21 mouse cellular contexts compared by ENCODE assay signal in genomic region chr15:103024131-103024530, GRCm38 (mm10). TPM values are rescaled to one million over a fixed set of nuclear protein-coding genes. Genes with fewer than 3 reads are reported as not detected.
DNase-seq lines count a peak whose midpoint lies in the region; ATAC-seq and TF ChIP-seq lines count a peak whose summit lies in the region.
"Had no signal": no experiment of that assay in that cellular context is flagged by ENCODE, and none has a peak within 500 bp of the region (broad histone marks: within the 10 kb centered on the region; RNA-seq: fewer than 3 reads in every experiment).

No protein-coding gene starts in this region.

- no peaks in the 10 kb centered on the region for H3K9me3 ChIP-seq in hindbrain, embryonic 10.5 days
- no peaks in the 10 kb centered on the region for H3K9me3 ChIP-seq in hindbrain, embryonic 11.5 days (ENCODE audit: control insufficient read depth, low read length)
- H3K9me3 ChIP-seq in kidney, embryonic 15.5 days (replicated peaks) = no peaks in the 10 kb centered on the region
- H3K9me3 ChIP-seq in neural tube, embryonic 12.5 days = no peaks in the 10 kb centered on the region
- H3K9me3 ChIP-seq: embryonic facial prominence, embryonic 10.5 days; forebrain, embryonic 15.5 days; heart, embryonic 13.5 days had no signal

- H3K27ac ChIP-seq in hindbrain, embryonic 10.5 days = no peak overlapping the region
- H3K27ac ChIP-seq in hindbrain, embryonic 11.5 days (ENCODE audit: low read depth, low read length) = no peak overlapping the region
- H3K27ac ChIP-seq in kidney, embryonic 15.5 days = peak overlapping the region; percentile 34; the same call in 1 of the 2 replicates
- H3K27ac ChIP-seq in kidney, adult 2 months (ENCODE audit: insufficient read depth, low read depth, low read length) = no peak overlapping the region
- H3K27ac ChIP-seq in neural tube, embryonic 12.5 days = 0 out of 2 replicates have a peak overlapping the region, but pooled peaks have one; percentile 51
- H3K27ac ChIP-seq: embryonic facial prominence, embryonic 10.5 days; forebrain, embryonic 15.5 days; heart, embryonic 13.5 days had no signal

- no peak for TF ChIP-seq CTCF in kidney, adult 2 months (conservative IDR thresholded peaks at IDR 0.05; ENCODE audit: insufficient read depth, insufficient read length, low read depth, low read length)

- no peak overlapping the region for H3K9ac ChIP-seq in hindbrain, embryonic 11.5 days (ENCODE audit: low read depth, low read length)
- H3K9ac ChIP-seq in kidney, embryonic 15.5 days = no peak overlapping the region
- peak overlapping the region; percentile 99; the same call in 1 of the 2 replicates for H3K9ac ChIP-seq in neural tube, embryonic 12.5 days
- H3K9ac ChIP-seq: forebrain, embryonic 15.5 days; heart, embryonic 13.5 days had no signal

- no peaks in the 10 kb centered on the region for H3K4me1 ChIP-seq in hindbrain, embryonic 10.5 days (replicated peaks)
- no peaks in the 10 kb centered on the region for H3K4me1 ChIP-seq in hindbrain, embryonic 11.5 days (replicated peaks; ENCODE audit: control insufficient read depth, insufficient read depth, low read length)
- peaks cover 76% of the 10 kb centered on the region for H3K4me1 ChIP-seq in kidney, embryonic 15.5 days
- H3K4me1 ChIP-seq in kidney, adult 2 months (ENCODE audit: control insufficient read depth, insufficient read depth, low read length) = no peaks in the 10 kb centered on the region; the same call in 1 of the 2 replicates
- H3K4me1 ChIP-seq in neural tube, embryonic 12.5 days = peaks cover 88% of the 10 kb centered on the region
- H3K4me1 ChIP-seq: embryonic facial prominence, embryonic 10.5 days; forebrain, embryonic 15.5 days; heart, embryonic 13.5 days had no signal

- peak; percentile 2 for DNase-seq in hindbrain, embryonic 10.5 days (ENCODE audit: low spot score)
- DNase-seq in hindbrain, embryonic 11.5 days (ENCODE audit: low spot score) = no peak
- DNase-seq in kidney, adult 2 months = no peak
- no peak for DNase-seq in neural tube, embryonic 10.5 days (ENCODE audit: extremely low spot score, low spot score)
- no peak for DNase-seq in spleen, postnatal 36 days (ENCODE audit: low spot score in 2 of 2)
- DNase-seq: adrenal gland, postnatal 10 days; cerebellum, adult 11 months; cerebellum, adult 8-10 months; cerebellum, postnatal 25 days; gastrocnemius, postnatal 36 days; heart, adult 11 months; heart, postnatal 36 days had no signal

- H3K4me2 ChIP-seq in hindbrain, embryonic 11.5 days (replicated peaks; ENCODE audit: low read depth, low read length) = no peak overlapping the region
- H3K4me2 ChIP-seq in kidney, embryonic 15.5 days = no peak overlapping the region
- peak overlapping the region; percentile 86 for H3K4me2 ChIP-seq in neural tube, embryonic 12.5 days (replicated peaks)
- H3K4me2 ChIP-seq: forebrain, embryonic 15.5 days; heart, embryonic 13.5 days had no signal

- ATAC-seq in hindbrain, embryonic 11.5 days (ENCODE audit: low FRiP score) = no peak
- peak; percentile 29; the same call in 1 of the 2 replicates for ATAC-seq in kidney, embryonic 15.5 days (replicated peaks; ENCODE audit: low FRiP score)
- no peak for ATAC-seq in neural tube, embryonic 12.5 days (ENCODE audit: low FRiP score, low read depth)
- ATAC-seq: forebrain, embryonic 15.5 days had no signal

- no peaks in the 10 kb centered on the region for H3K36me3 ChIP-seq in hindbrain, embryonic 10.5 days
- H3K36me3 ChIP-seq in hindbrain, embryonic 11.5 days (ENCODE audit: control insufficient read depth, insufficient read depth, low read length) = no peaks in the 10 kb centered on the region
- H3K36me3 ChIP-seq in kidney, embryonic 15.5 days = no peaks in the 10 kb centered on the region
- H3K36me3 ChIP-seq in kidney, adult 2 months (ENCODE audit: control insufficient read depth, insufficient read depth, low read length) = no peaks in the 10 kb centered on the region
- H3K36me3 ChIP-seq in neural tube, embryonic 12.5 days = no peaks in the 10 kb centered on the region
- H3K36me3 ChIP-seq: embryonic facial prominence, embryonic 10.5 days; forebrain, embryonic 15.5 days; heart, embryonic 13.5 days had no signal

- WGBS in hindbrain, embryonic 10.5 days = 1% methylated on average over 2 of the region's 2 CpGs
- 0% methylated on average over 2 of the region's 2 CpGs for WGBS in hindbrain, embryonic 11.5 days
- WGBS in kidney, embryonic 15.5 days = 11% methylated on average over 2 of the region's 2 CpGs
- WGBS in kidney, adult 2 months = 53% methylated on average over 2 of the region's 2 CpGs
- 0% methylated on average over 2 of the region's 2 CpGs for WGBS in neural tube, embryonic 12.5 days

- no peak for TF ChIP-seq POLR2A in kidney, adult 2 months (IDR thresholded peaks at IDR 0.05; ENCODE audit: low read depth, low read length)

- no peak overlapping the region for H3K4me3 ChIP-seq in hindbrain, embryonic 10.5 days
- H3K4me3 ChIP-seq in hindbrain, embryonic 11.5 days (ENCODE audit: low read depth, low read length) = no peak overlapping the region
- H3K4me3 ChIP-seq in kidney, embryonic 15.5 days (replicated peaks) = no peak overlapping the region
- H3K4me3 ChIP-seq in kidney, adult 2 months (ENCODE audit: insufficient read depth, low read depth, low read length) = no peak overlapping the region
- no peak overlapping the region for H3K4me3 ChIP-seq in neural tube, embryonic 12.5 days
- H3K4me3 ChIP-seq: embryonic facial prominence, embryonic 10.5 days; forebrain, embryonic 15.5 days; heart, embryonic 13.5 days had no signal

- H3K27me3 ChIP-seq in hindbrain, embryonic 10.5 days (ENCODE audit: insufficient read depth, poor library complexity, severe bottlenecking) = peaks cover 100% of the 10 kb centered on the region
- peaks cover 97% of the 10 kb centered on the region for H3K27me3 ChIP-seq in hindbrain, embryonic 11.5 days (ENCODE audit: control insufficient read depth, insufficient read depth, low read length)
- peaks cover 82% of the 10 kb centered on the region for H3K27me3 ChIP-seq in kidney, embryonic 15.5 days
- H3K27me3 ChIP-seq in kidney, adult 2 months (replicated peaks; ENCODE audit: control insufficient read depth, insufficient read depth, low read length) = no peaks in the 10 kb centered on the region
- no peaks in the 10 kb centered on the region for H3K27me3 ChIP-seq in neural tube, embryonic 12.5 days (replicated peaks)

RNA-seq across cellular contexts. Expression of gene Hoxc4, which starts 5.4 kb away (rescaled TPM):
- 1.5 and 29.6 TPM in 2 replicates for polyA plus RNA-seq in hindbrain, embryonic 10.5 days (2016; fragmentation: Nextera tagmentation; extraction: Ambion mirVana)
- 37.3 and 37.8 TPM in 2 replicates for polyA plus RNA-seq in hindbrain, embryonic 11.5 days (2014; fragmentation: Nextera tagmentation; extraction: Ambion mirVana)
- 7.9 and 10.2 TPM in 2 replicates for polyA plus RNA-seq in kidney, embryonic 15.5 days (2015; fragmentation: Nextera tagmentation; extraction: Ambion mirVana)
- 2.5 and 2.7 TPM in 2 replicates for polyA plus RNA-seq in kidney, adult 2 months (2012; rRNA removed)
- polyA plus RNA-seq in neural tube, embryonic 12.5 days (2016; fragmentation: Nextera tagmentation; extraction: Ambion mirVana) = 69.5 and 77.4 TPM in 2 replicates
- polyA plus RNA-seq: cortical plate, adult 2 months; forebrain, embryonic 15.5 days; heart, postnatal 0 days had no signal

RNA-seq across cellular contexts. Expression of gene Hoxc6, which starts 26.1 kb away (rescaled TPM):
- polyA plus RNA-seq in hindbrain, embryonic 10.5 days (2016; fragmentation: Nextera tagmentation; extraction: Ambion mirVana) = not detected in 2 replicates
- 0.45 and 5.4 TPM in 2 replicates for polyA plus RNA-seq in hindbrain, embryonic 11.5 days (2014; fragmentation: Nextera tagmentation; extraction: Ambion mirVana)
- 10.9 and 11.0 TPM in 2 replicates for polyA plus RNA-seq in kidney, embryonic 15.5 days (2015; fragmentation: Nextera tagmentation; extraction: Ambion mirVana)
- polyA plus RNA-seq in kidney, adult 2 months (2012; rRNA removed) = 24.7 and 25.4 TPM in 2 replicates
- polyA plus RNA-seq in neural tube, embryonic 12.5 days (2016; fragmentation: Nextera tagmentation; extraction: Ambion mirVana) = 68.8 and 77.1 TPM in 2 replicates
- polyA plus RNA-seq: cortical plate, adult 2 months; embryonic facial prominence, embryonic 10.5 days; forebrain, embryonic 15.5 days; heart, postnatal 0 days had no signal

RNA-seq across cellular contexts. Expression of gene Hoxc8, which starts 33.7 kb away (rescaled TPM):
- polyA plus RNA-seq in hindbrain, embryonic 10.5 days (2016; fragmentation: Nextera tagmentation; extraction: Ambion mirVana) = not detected in 2 replicates
- not detected in 2 replicates for polyA plus RNA-seq in hindbrain, embryonic 11.5 days (2014; fragmentation: Nextera tagmentation; extraction: Ambion mirVana)
- 8.7 and 11.1 TPM in 2 replicates for polyA plus RNA-seq in kidney, embryonic 15.5 days (2015; fragmentation: Nextera tagmentation; extraction: Ambion mirVana)
- polyA plus RNA-seq in kidney, adult 2 months (2012; rRNA removed) = 3.4 and 4.0 TPM in 2 replicates
- polyA plus RNA-seq in neural tube, embryonic 12.5 days (2016; fragmentation: Nextera tagmentation; extraction: Ambion mirVana) = 44.5 and 65.6 TPM in 2 replicates
- polyA plus RNA-seq: brain, embryonic 14.5 days; cortical plate, adult 2 months; embryonic facial prominence, embryonic 10.5 days; embryonic facial prominence, embryonic 14.5 days; forebrain, embryonic 15.5 days; heart, embryonic 13.5 days; heart, postnatal 0 days had no signal

RNA-seq across cellular contexts. Expression of gene Hoxc9, which starts 47.9 kb away (rescaled TPM):
- not detected in 2 replicates for polyA plus RNA-seq in hindbrain, embryonic 10.5 days (2016; fragmentation: Nextera tagmentation; extraction: Ambion mirVana)
- polyA plus RNA-seq in hindbrain, embryonic 11.5 days (2014; fragmentation: Nextera tagmentation; extraction: Ambion mirVana) = not detected in 2 replicates
- 10.0 and 10.7 TPM in 2 replicates for polyA plus RNA-seq in kidney, embryonic 15.5 days (2015; fragmentation: Nextera tagmentation; extraction: Ambion mirVana)
- polyA plus RNA-seq in kidney, adult 2 months (2012; rRNA removed) = 5.5 and 7.3 TPM in 2 replicates
- 45.2 and 47.4 TPM in 2 replicates for polyA plus RNA-seq in neural tube, embryonic 12.5 days (2016; fragmentation: Nextera tagmentation; extraction: Ambion mirVana)
- polyA plus RNA-seq: brain, embryonic 14.5 days; cortical plate, adult 2 months; embryonic facial prominence, embryonic 10.5 days; embryonic facial prominence, embryonic 14.5 days; forebrain, embryonic 15.5 days; heart, embryonic 13.5 days; heart, postnatal 0 days had no signal

RNA-seq across cellular contexts. Expression of gene Hoxc5, which starts 56.9 kb away (rescaled TPM):
- polyA plus RNA-seq in hindbrain, embryonic 10.5 days (2016; fragmentation: Nextera tagmentation; extraction: Ambion mirVana) = 0.37 and 10.8 TPM in 2 replicates
- polyA plus RNA-seq in hindbrain, embryonic 11.5 days (2014; fragmentation: Nextera tagmentation; extraction: Ambion mirVana) = 21.0 and 21.6 TPM in 2 replicates
- polyA plus RNA-seq in kidney, embryonic 15.5 days (2015; fragmentation: Nextera tagmentation; extraction: Ambion mirVana) = 3.6 and 4.8 TPM in 2 replicates
- 4.0 and 4.1 TPM in 2 replicates for polyA plus RNA-seq in kidney, adult 2 months (2012; rRNA removed)
- 32.1 and 35.5 TPM in 2 replicates for polyA plus RNA-seq in neural tube, embryonic 12.5 days (2016; fragmentation: Nextera tagmentation; extraction: Ambion mirVana)
- polyA plus RNA-seq: cortical plate, adult 2 months; forebrain, embryonic 15.5 days; heart, postnatal 0 days had no signal

Comparison
In these comparisons a context has a peak if more than half of its experiments do, and no peak if none do; other contexts are left out.
1. H3K27ac ChIP-seq: peak in kidney, embryonic 15.5 days (single experiment) and neural tube, embryonic 12.5 days (single experiment); none in hindbrain, embryonic 10.5 days (single experiment), hindbrain, embryonic 11.5 days (single experiment) and kidney, adult 2 months (single experiment).